Mouse (Mus musculus): Measurements from ENCODE around the gene Iqca. TPM values are rescaled to one million over a fixed set of nuclear protein-coding genes. Genes with fewer than 3 reads are reported as not detected.

The Iqca gene
- 0.98 and 1.3 TPM in 2 replicates for polyA plus RNA-seq (2015; fragmentation: Nextera tagmentation; extraction: Ambion mirVana)

DNA sequence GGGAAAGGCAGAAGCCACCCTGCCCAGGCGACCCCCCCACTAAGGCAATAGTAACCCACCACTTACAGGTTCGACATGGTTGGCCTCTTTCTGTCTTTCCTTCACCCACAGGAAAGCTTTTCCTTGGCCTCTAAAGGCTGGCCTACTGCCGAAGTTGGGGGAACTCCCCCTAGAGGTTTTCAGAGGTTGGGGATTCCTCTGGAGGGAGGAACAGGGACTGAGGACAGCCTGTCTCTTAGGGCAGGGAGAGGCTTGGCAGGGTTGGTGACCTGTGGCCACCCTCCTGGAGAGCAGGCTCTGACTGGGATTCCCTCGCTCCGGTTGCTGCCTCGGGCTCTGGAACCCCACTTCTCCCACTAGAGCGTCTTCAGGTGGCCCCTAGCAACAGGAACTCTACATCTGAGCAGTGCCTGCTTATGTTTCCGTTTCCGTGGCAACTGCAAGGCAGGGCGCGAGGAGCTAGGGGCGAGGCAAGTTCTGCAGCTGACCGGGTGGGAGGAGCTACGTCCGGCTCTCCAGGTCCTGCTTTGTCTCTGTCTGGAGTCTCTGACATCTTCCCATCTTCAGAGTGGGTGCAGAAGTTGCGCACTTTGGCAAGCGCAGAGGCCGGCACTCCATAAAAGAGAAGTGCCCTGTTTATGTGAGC lies at the start of gene Iqca:
TSS of gene Iqca (minus strand) at position 303 of the 646 bp plus-strand sequence.
- no peaks in the 10 kb centered on the region for H3K27me3 ChIP-seq (replicated peaks; ENCODE audit: control insufficient read depth, insufficient read depth, low read length)
- 2% methylated on average over 17 of the region's 18 CpGs for WGBS
- H3K4me3 ChIP-seq (ENCODE audit: low read length), result peak within 1 kb of the TSS; percentile 30
- peak within 1 kb of the TSS; percentile 59 for H3K4me2 ChIP-seq (ENCODE audit: low read length)
- no peaks in the 10 kb centered on the region for H3K36me3 ChIP-seq (ENCODE audit: control insufficient read depth, insufficient read depth, low read length)
- ATAC-seq, result peak; percentile 95
- H3K9ac ChIP-seq (ENCODE audit: low read depth, low read length), result peak within 1 kb of the TSS; percentile 25
- no peaks in the 10 kb centered on the region for H3K9me3 ChIP-seq (ENCODE audit: control insufficient read depth, low read length)
- peak within 1 kb of the TSS; percentile 40; the same call in 1 of the 2 replicates for H3K27ac ChIP-seq (ENCODE audit: low read depth, low read length)
- peaks cover 14% of the 10 kb centered on the region for H3K4me1 ChIP-seq (ENCODE audit: control insufficient read depth, insufficient read depth, low read depth, low read length)

DNA sequence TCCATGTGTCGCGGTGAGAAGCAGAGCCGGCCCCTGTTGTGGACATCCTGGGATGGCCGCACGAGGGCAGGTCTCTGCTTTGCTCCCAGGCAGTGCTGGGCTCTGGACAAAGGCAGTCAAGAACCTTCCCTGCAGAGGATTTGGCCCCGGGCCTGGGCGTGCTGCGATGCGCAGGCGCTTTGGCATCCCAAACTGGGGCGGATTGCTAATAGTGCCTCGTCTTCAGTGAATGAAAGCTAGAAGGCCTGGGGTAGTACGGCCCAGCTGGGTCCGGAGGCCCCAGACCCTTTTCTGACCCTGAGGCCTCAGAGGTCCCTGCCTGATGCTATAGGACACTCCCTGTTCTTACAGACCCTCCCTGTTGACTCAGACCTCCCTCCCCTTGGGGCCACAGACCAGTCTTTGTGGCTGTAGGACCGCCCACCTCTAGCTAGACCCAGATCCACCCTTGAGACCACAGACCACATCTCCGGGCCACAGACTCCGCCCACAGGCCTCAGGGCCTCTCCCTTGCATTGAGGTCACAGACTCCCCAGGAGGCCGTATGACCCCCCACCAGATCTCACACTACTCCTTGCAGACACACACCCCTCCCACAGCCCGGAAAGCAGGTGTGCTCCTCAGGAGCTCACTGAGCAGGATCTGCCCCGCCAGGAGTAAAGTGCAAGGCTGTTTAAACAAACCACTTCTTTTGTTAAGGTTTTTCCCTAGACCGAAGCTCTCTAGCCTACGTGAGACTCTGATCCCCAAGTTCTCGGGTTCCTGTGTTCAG lies 49.2 kb upstream of the Iqca start:
- Histone ChIP-seq H3K36me3 (ENCODE audit: control insufficient read depth, insufficient read depth, low read length) (no peaks in the 10 kb centered on the region), H3K4me2 (ENCODE audit: low read length) (peak overlapping the region; percentile 27), H3K9me3 (ENCODE audit: control insufficient read depth, low read length) (no peaks in the 10 kb centered on the region), H3K27me3 (replicated peaks; ENCODE audit: control insufficient read depth, insufficient read depth, low read length) (peaks cover 3% of the 10 kb centered on the region), H3K4me3 (ENCODE audit: low read length) (no peak overlapping the region), H3K27ac (ENCODE audit: low read depth, low read length) (no peak overlapping the region), H3K4me1 (ENCODE audit: control insufficient read depth, insufficient read depth, low read depth, low read length) (peaks cover 31% of the 10 kb centered on the region), H3K9ac (ENCODE audit: low read depth, low read length) (peak overlapping the region; percentile 23)
- ATAC-seq, result peak; percentile 70
- WGBS, result 6% methylated on average over 23 of the region's 23 CpGs

DNA sequence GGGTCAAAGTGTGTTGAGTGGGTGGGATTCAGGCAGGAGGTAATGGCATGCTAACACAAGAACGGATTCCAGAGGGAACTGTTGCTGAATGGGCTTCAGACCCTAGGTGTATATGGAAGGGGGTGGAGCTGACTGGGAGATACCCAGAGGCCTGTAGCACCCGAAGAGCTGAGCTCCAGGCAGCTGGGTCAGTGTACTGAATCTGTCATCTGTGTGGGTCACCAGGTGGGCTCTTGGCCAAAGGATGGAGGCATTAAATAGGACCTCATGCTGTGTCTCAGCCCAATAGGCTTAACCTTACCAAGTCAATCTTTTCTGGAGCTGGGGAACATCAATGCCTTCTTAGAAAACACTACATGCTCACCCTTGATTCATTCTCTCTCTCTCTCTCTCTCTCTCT lies 48.5 kb upstream of the Iqca start:
- no peak for ATAC-seq
- Histone ChIP-seq H3K36me3 (ENCODE audit: control insufficient read depth, insufficient read depth, low read length) (no peaks in the 10 kb centered on the region), H3K9me3 (ENCODE audit: control insufficient read depth, low read length) (no peaks in the 10 kb centered on the region), H3K27me3 (replicated peaks; ENCODE audit: control insufficient read depth, insufficient read depth, low read length) (peaks cover 3% of the 10 kb centered on the region), H3K9ac (ENCODE audit: low read depth, low read length) (no peak overlapping the region), H3K4me3 (ENCODE audit: low read length) (no peak overlapping the region), H3K4me1 (ENCODE audit: control insufficient read depth, insufficient read depth, low read depth, low read length) (peaks cover 29% of the 10 kb centered on the region), H3K27ac (ENCODE audit: low read depth, low read length) (no peak overlapping the region), H3K4me2 (ENCODE audit: low read length) (no peak overlapping the region)
- 49% methylated on average over 2 of the region's 2 CpGs for WGBS

DNA sequence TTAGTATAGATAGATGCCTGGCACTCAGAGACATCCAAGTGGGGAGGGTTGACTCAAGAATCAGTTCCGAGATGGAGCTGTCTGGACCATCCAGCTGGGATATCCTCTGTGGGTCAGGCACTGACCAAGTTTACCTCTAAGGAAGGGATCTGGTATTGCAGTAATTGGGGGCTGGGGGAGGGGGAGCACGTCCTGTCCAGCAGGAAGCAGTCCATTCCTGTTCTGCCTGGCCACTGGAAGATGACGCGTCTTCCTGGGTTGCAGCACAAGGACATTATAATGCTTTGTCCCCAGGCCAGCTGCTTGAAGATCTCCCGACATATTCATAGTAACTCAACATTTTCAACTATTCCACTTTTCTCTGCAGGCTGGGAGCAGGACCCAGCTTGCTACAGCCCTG lies 48.0 kb upstream of the Iqca start:
- WGBS, result 85% methylated on average over 5 of the region's 5 CpGs

DNA sequence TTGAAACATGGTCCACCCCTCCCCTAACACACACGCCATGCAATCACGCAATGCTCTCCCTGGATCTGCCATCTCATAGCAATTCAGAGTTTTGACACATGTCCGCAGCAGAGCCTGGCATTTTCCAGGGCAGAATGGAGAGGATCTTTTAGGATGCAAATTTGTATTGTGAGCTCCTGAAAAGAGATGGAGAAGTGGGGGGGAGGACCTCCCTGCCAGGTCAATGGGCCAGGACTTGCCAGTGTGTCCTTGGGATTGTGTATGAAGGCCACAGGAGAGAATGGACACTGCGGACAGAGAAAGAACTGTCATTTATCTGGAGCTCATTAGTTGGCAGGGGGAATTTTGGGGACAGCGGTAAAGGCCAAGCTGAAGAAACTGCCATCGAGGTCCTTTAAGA lies 35.8 kb upstream of the Iqca start:
- ATAC-seq, result no peak

More for the DNA sequence above, 48.0 kb upstream of the Iqca start:
- H3K4me1 ChIP-seq (ENCODE audit: control insufficient read depth, insufficient read depth, low read depth, low read length), result peaks cover 25% of the 10 kb centered on the region
- no peak for ATAC-seq
- H3K27me3 ChIP-seq (replicated peaks; ENCODE audit: control insufficient read depth, insufficient read depth, low read length), result peaks cover 3% of the 10 kb centered on the region
- H3K9ac ChIP-seq (ENCODE audit: low read depth, low read length), result no peak overlapping the region
- no peaks in the 10 kb centered on the region for H3K36me3 ChIP-seq (ENCODE audit: control insufficient read depth, insufficient read depth, low read length)
- no peak overlapping the region for H3K4me2 ChIP-seq (ENCODE audit: low read length)
- H3K4me3 ChIP-seq (ENCODE audit: low read length), result no peak overlapping the region
- no peak overlapping the region for H3K27ac ChIP-seq (ENCODE audit: low read depth, low read length)
- no peaks in the 10 kb centered on the region for H3K9me3 ChIP-seq (ENCODE audit: control insufficient read depth, low read length)

DNA sequence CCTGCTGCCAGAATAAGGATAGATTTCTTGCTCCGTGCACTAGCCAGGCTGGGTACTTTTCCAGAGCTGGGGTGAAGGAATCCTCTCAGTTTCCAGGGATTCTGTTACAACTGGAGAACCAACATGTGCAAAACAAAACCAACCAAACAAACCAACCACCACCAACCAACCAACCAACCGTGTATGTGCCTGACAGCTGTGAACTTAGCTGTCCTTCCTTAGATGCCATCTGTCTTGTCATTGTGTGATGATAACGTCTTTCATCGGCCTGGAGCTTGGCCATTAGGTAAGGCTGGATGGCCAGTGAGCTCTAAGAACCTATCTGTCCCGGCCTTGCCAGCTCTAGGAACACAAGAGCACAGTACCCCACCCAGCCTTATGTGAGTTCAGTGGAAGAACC lies 33.7 kb upstream of the Iqca start:
- WGBS, result 88% methylated on average over 5 of the region's 5 CpGs
- Histone ChIP-seq H3K9me3 (ENCODE audit: control insufficient read depth, low read length) (no peaks in the 10 kb centered on the region), H3K27me3 (replicated peaks; ENCODE audit: control insufficient read depth, insufficient read depth, low read length) (no peaks in the 10 kb centered on the region), H3K4me3 (ENCODE audit: low read length) (no peak overlapping the region), H3K36me3 (ENCODE audit: control insufficient read depth, insufficient read depth, low read length) (no peaks in the 10 kb centered on the region), H3K27ac (ENCODE audit: low read depth, low read length) (no peak overlapping the region), H3K4me2 (ENCODE audit: low read length) (no peak overlapping the region), H3K4me1 (ENCODE audit: control insufficient read depth, insufficient read depth, low read depth, low read length) (no peaks in the 10 kb centered on the region), H3K9ac (ENCODE audit: low read depth, low read length) (no peak overlapping the region)
- ATAC-seq, result no peak

More for the DNA sequence above, 35.8 kb upstream of the Iqca start:
- H3K27me3 ChIP-seq (replicated peaks; ENCODE audit: control insufficient read depth, insufficient read depth, low read length), result no peaks in the 10 kb centered on the region
- no peaks in the 10 kb centered on the region for H3K9me3 ChIP-seq (ENCODE audit: control insufficient read depth, low read length)
- no peaks in the 10 kb centered on the region for H3K36me3 ChIP-seq (ENCODE audit: control insufficient read depth, insufficient read depth, low read length)
- no peak overlapping the region for H3K4me3 ChIP-seq (ENCODE audit: low read length)
- no peaks in the 10 kb centered on the region for H3K4me1 ChIP-seq (ENCODE audit: control insufficient read depth, insufficient read depth, low read depth, low read length)
- no peak overlapping the region for H3K9ac ChIP-seq (ENCODE audit: low read depth, low read length)
- no peak overlapping the region for H3K4me2 ChIP-seq (ENCODE audit: low read length)
- 34% methylated on average over 6 of the region's 6 CpGs for WGBS
- H3K27ac ChIP-seq (ENCODE audit: low read depth, low read length), result no peak overlapping the region

DNA sequence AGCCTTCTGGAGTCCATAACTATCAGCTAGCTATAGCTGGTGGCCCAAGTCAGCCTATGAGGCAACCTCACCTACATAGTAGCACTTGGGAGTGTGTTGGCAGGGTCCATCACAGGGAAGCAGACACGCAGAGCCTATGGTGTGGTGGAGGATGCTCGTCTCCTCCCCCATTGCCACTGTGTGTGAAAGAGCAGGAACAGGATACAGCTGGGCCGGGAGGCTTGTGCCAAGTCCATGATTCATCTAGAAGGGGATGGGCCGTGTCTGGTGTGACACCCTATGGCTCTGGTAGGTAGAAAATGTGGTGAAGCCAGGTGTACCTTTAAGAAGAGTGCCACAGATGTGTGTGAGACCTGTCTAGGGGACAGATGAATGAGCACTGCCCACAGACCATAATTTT lies 33.0 kb upstream of the Iqca start:
- 94% methylated on average over 4 of the region's 4 CpGs for WGBS
- no peak for ATAC-seq

DNA sequence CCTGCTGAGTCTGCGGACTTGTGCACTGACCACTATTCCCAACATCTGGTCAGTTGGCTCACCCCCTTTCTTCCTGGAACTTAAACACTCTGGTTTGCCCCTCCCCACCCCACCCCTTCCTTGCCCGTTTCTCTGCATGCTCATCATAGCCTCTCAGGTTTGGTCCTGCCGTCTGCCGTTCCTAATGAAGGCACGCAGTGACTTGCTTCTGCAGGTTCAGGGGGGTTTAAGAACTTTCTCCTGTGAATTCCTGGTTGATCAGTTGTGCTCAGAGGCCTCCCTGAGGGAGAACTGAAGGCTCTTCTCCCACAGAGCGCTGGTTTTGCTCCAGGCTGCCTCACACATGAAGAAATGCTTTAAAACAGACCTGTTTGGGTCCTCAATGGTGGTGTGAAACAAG lies 30.4 kb upstream of the Iqca start:
- no peaks in the 10 kb centered on the region for H3K36me3 ChIP-seq (ENCODE audit: control insufficient read depth, insufficient read depth, low read length)
- H3K4me2 ChIP-seq (ENCODE audit: low read length), result no peak overlapping the region
- 73% methylated on average over 6 of the region's 6 CpGs for WGBS

More for the DNA sequence above, 33.0 kb upstream of the Iqca start:
- Histone ChIP-seq H3K36me3 (ENCODE audit: control insufficient read depth, insufficient read depth, low read length) (no peaks in the 10 kb centered on the region), H3K27ac (ENCODE audit: low read depth, low read length) (no peak overlapping the region), H3K27me3 (replicated peaks; ENCODE audit: control insufficient read depth, insufficient read depth, low read length) (no peaks in the 10 kb centered on the region), H3K4me3 (ENCODE audit: low read length) (no peak overlapping the region), H3K4me2 (ENCODE audit: low read length) (no peak overlapping the region), H3K9ac (ENCODE audit: low read depth, low read length) (no peak overlapping the region), H3K9me3 (ENCODE audit: control insufficient read depth, low read length) (no peaks in the 10 kb centered on the region), H3K4me1 (ENCODE audit: control insufficient read depth, insufficient read depth, low read depth, low read length) (no peaks in the 10 kb centered on the region)

DNA sequence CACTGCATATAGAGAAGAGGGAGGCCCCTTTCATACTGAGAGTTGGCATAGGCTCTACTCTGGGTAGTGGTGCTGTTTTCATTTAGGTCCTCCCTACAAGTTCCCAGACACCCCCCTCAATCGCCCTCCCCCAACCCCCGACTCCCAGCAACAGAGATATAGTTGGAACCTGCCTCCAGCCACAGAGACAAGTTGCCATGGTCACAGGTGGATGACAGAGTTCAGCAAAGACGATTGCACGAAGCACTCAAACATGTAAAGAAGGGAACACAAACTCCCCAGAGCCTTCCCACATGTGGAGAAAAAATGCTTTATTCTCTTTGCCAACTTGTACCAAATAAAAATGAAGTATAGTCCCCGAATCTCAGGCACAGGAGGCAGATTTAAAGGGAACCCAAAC lies 29.3 kb upstream of the Iqca start:
- WGBS, result 59% methylated on average over 5 of the region's 5 CpGs
- no peaks in the 10 kb centered on the region for H3K9me3 ChIP-seq (ENCODE audit: control insufficient read depth, low read length)

More for the DNA sequence above, 30.4 kb upstream of the Iqca start:
- Histone ChIP-seq H3K9ac (ENCODE audit: low read depth, low read length) (no peak overlapping the region), H3K27me3 (replicated peaks; ENCODE audit: control insufficient read depth, insufficient read depth, low read length) (no peaks in the 10 kb centered on the region), H3K4me3 (ENCODE audit: low read length) (no peak overlapping the region), H3K4me1 (ENCODE audit: control insufficient read depth, insufficient read depth, low read depth, low read length) (no peaks in the 10 kb centered on the region), H3K27ac (ENCODE audit: low read depth, low read length) (no peak overlapping the region), H3K9me3 (ENCODE audit: control insufficient read depth, low read length) (no peaks in the 10 kb centered on the region)
- no peak for ATAC-seq

More for the DNA sequence above, 29.3 kb upstream of the Iqca start:
- no peak for ATAC-seq
- Histone ChIP-seq H3K27me3 (replicated peaks; ENCODE audit: control insufficient read depth, insufficient read depth, low read length) (no peaks in the 10 kb centered on the region), H3K4me1 (ENCODE audit: control insufficient read depth, insufficient read depth, low read depth, low read length) (no peaks in the 10 kb centered on the region), H3K9ac (ENCODE audit: low read depth, low read length) (no peak overlapping the region), H3K36me3 (ENCODE audit: control insufficient read depth, insufficient read depth, low read length) (no peaks in the 10 kb centered on the region), H3K4me3 (ENCODE audit: low read length) (no peak overlapping the region), H3K4me2 (ENCODE audit: low read length) (no peak overlapping the region), H3K27ac (ENCODE audit: low read depth, low read length) (no peak overlapping the region)
